Mouse (Mus musculus): Measurements from ENCODE around the gene Tedc2.

GRCm38 (mm10) chr17:24208641-24209042 lies 12.0 kb downstream of the Tedc2 start:
- TF ChIP-seq CTCF (IDR thresholded peaks at IDR 0.05; ENCODE audit: extremely low read depth, insufficient read depth, low read length), result no peak
- no peak for TF ChIP-seq POLR2A (IDR thresholded peaks at IDR 0.05; ENCODE audit: extremely low read depth, insufficient read depth, low read length)

Data from cortical plate, adult 2 months (tissue).